Mouse (Mus musculus): ENCODE measurements around the gene Nek10.

- no peak for TF ChIP-seq POLR2A (IDR thresholded peaks at IDR 0.05; ENCODE audit: insufficient read depth, low read length)
- no peak for TF ChIP-seq CTCF (IDR thresholded peaks at IDR 0.05; ENCODE audit: low read depth, low read length)
Observed at GRCm38 (mm10) chr14:14927559-14927958, 124.3 kb downstream of the Nek10 start.

Measured in ES-Bruce4 (cell line).